Mouse (Mus musculus) brain, embryonic 14.5 days (tissue): Measurements from ENCODE around the gene Auts2.

Experiments
- CTCF ChIP-seq: fragments of 200-500 bp; IDR thresholded peaks from 2 replicates; pipeline ENCODE4 v1.5.1; 2012; ENCODE audit warnings: inconsistent platforms, mild to moderate bottlenecking, moderate library complexity, borderline replicate concordance; ENCODE audit not compliant: insufficient read depth, insufficient read length; ENCODE audit errors: extremely low read depth
- POLR2A ChIP-seq: fragments of 200-500 bp; IDR thresholded peaks from 2 replicates; pipeline ENCODE4 v1.6.1; 2012; ENCODE audit warnings: mild to moderate bottlenecking, inconsistent platforms, borderline replicate concordance; ENCODE audit not compliant: poor library complexity, insufficient read depth, insufficient read length, severe bottlenecking; ENCODE audit errors: extremely low read depth

GRCm38 (mm10) chr5:131509315-131509714 lies 1033.8 kb downstream of the Auts2 start:
- TF ChIP-seq POLR2A (no peak), CTCF (no peak)
